Mouse (Mus musculus) testis, postnatal 10 days (tissue): Measurements from ENCODE around the gene Fam189a1.

Source experiments
- DNase-seq: peaks from one replicate; pipeline ENCODE4 v3.0.0; 2021; ENCODE audit warnings: low spot score

Fam189a1 gene

DNA sequence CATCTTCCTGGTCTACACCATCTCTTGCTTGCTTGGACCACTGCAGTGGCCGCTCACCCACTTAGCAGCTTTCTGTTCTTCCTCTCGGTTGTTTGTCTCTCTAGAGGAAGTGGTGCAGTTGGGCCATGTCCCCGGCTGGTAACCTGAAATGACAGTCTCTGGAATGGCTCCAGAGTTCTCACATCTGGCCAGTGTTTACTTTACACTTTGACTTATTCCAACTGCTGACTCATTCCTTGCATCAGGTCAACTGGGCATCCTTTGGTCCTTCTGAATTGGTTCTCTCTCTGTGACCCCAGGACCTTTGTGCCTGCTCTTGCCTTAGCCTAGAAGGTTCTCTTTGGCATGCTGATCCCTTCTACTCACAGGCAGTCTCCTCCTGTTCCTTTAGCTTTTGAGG is 427.6 kb downstream of the Fam189a1 start:
- DNase-seq: no peak

DNA sequence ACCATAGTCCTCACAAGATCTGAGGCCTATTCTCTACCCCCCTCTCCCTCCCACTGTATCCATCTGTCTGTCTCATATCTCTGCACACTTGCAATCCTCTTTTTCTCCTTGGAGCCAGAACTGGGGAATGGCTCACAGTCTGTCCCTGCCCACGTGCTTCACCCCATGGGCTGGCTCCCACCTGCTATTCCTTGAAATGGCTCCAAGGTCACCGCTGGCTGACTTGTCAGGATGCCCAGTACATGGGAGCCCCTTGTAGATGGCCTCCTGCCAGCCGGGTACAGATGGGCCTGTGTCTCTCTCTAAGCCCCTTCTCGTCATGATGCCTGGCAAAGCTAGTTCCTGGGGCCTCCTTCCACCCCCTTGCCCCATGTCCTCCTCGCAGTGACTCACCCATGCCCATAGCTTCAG is 428.2 kb downstream of the Fam189a1 start:
- DNase-seq: peak; percentile 56

DNA sequence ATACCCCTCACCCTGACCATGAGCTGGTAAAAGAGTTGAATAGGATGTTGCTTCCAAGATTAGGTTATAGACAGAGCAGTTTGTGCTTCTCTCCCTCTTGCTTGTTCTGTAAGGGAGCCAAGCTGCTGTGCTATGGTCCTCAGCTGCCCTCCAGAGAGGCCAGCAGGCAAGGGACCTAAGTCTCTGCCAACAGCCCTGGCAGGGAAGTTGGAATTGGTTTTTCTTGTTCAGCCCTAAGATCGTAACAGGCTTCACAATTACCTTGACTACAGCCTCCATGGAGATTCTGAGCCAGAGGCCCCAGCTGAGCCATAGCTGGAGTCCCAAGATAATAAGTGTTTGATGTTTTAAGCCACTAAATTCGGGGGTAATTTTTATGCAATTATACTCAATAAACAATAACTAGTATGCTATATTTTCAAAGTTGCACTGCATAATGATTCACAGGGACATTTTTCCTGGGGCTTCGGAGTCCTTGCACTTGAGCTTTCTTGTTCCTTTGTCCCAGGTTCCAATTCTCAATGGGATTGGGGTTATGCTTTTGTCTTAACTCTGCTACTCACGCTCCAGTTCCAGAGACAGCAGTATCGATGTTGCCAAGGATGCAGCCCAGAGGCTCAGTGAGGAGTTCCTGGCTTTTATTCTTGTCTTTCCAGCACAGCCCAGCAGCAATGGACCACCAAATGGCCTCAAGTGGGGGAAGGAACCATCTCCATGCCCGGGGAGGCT is 430.2 kb downstream of the Fam189a1 start:
- no peak for DNase-seq

DNA sequence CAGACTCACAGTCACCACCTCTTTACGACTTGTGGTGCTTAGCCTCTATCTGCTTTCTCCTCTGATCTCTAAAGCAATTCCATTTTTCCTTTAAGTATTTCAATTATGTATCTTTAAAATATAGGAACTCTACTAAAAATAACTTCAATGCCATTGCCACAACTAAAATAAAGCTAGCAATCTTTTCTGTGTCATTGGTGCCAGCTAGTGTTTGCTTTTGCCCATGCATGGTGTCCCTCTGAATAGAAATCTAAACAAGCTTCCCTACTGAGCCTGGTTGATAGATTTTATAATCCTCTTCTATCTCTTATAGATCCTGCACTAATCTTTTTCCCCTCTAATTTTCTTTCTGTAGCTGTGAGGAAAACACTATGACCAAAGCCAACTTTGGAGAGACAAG is 432.0 kb downstream of the Fam189a1 start:
- no peak for DNase-seq

DNA sequence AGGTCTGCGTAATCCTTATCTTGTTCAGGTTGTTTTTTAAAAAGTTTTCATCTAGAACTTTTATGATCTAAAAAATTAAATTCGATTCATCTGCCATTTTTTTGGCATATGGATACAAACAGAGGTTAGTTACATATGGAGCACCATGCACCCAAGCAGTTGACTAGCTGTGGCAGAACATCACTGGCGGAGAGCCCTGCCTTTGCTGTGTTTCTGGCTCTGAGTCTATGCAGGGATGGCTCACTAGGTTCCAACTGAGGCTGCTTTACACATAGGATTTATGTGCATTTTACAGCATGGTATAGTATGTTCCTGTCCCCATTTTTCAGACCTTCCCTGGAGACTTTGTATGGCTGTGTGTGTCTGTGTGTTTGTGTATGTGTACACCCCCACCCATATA is 433.1 kb downstream of the Fam189a1 start:
- DNase-seq: no peak

DNA sequence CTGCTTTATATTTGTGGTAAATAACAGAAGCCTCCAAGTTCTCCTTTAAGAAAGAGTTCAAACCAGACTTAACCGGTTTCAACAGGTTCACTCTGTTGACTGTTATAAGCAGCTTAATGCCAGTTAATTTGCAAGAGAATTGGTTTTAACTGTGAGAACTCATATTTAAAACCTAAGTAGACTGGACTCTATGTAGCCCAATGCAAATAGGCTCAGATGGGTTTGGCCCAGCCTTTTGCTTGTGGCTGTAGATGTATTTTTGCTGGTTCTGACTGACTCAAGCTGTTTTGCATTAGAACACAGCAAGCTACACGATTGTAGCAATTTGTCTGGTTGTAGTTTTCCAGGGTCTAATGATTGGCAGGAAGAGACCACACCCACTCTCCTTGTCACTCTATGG is 440.1 kb downstream of the Fam189a1 start:
- no peak for DNase-seq

DNA sequence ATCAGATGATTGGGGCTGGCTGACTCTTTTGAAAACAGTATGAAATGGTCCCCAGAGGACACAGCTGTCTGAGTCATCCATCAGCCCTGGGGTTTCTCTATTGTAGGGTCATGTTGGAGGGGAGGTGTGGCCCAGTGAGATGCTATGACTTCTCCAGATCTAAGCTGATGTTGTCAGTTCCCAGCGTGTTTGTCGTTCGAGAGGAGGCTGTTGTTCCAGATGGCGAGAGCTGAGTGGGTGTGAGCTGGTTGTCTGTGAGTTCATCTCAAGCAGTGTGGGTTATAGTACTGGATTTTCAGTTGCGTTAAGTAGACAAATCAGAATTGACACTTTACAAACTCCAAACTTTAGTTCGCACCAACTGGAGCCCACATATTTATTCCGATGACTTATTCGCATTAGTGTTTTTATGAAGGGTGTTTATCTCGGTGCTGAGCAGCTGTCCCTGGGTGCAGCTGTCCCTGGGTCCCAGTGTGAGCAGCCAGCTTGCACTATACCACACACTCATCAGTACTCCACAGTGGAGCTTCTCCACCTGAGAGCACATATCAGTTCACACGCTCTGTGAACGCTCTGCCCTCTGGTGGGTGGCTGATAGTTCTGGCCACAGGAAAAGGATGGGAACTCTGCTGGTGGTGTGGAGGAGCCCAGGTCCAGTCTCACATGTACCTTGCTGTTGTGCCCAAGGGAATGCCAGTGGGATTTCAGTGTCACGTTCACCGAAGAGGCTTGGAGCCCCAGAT is 446.7 kb downstream of the Fam189a1 start:
- DNase-seq: peak; percentile 45

DNA sequence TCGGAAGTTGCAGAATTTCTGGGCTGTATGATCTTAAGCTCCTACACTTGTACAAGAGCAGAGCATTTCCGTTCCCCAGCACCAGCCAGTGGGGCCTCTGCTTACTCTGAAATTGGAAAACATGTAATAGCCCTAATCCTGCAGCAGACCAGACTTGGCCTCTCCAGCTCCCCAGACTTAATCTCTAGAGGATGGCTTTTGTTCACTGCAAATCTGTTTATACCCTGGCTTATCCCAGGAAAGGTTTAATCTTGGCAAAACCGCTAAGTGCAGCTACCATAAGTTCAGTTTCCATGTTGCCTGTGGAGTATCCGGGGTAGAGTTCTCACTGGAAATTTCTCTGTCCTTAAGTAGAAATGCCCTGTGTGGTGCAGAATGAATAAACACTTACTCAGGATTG is 448.2 kb downstream of the Fam189a1 start:
- no peak for DNase-seq
